Mouse (Mus musculus) brown adipose tissue, adult 24 weeks (tissue): ENCODE results near the gene C6. TPM values are rescaled to one million over a fixed set of nuclear protein-coding genes. Genes with fewer than 3 reads are reported as not detected.

Source experiments
- H3K27ac ChIP-seq: fragments of 200-500 bp; replicated peaks from 2 replicates; pipeline ENCODE4 v1.5.1; 2012; ENCODE audit warnings: low read depth, mild to moderate bottlenecking, low read length
- H3K4me1 ChIP-seq: fragments of 200-500 bp; 2 replicates; pipeline ENCODE4 v1.6.1; 2012; ENCODE audit warnings: low read length, mixed read lengths; ENCODE audit not compliant: control insufficient read depth, insufficient read depth, insufficient read length
- H3K4me3 ChIP-seq: fragments of 200-500 bp; 2 replicates; pipeline ENCODE4 v1.5.1; 2012; ENCODE audit warnings: low read depth, mild to moderate bottlenecking, low read length, moderate library complexity; ENCODE audit not compliant: insufficient read depth
- polyA plus RNA-seq: library from polyadenylated mRNA; stranded (reverse); fragments of >200 nt; gene quantifications from 2 replicates; pipeline ENCODE4 v1.2.4, GENCODE M21; 2012; ENCODE audit not compliant: missing spikeins, insufficient read depth, insufficient read length

C6 gene
- polyA plus RNA-seq: 0.71 TPM in 1 of 2 replicates, not detected in the other

GRCm38 (mm10) chr15:4726830-4727310 is at the start of gene C6:
C6 (plus strand) TSS chr15:4727175.
- H3K27ac ChIP-seq: no peak within 1 kb of the TSS
- H3K4me1 ChIP-seq: no peaks in the 10 kb centered on the region
- no peak within 1 kb of the TSS for H3K4me3 ChIP-seq

DNA sequence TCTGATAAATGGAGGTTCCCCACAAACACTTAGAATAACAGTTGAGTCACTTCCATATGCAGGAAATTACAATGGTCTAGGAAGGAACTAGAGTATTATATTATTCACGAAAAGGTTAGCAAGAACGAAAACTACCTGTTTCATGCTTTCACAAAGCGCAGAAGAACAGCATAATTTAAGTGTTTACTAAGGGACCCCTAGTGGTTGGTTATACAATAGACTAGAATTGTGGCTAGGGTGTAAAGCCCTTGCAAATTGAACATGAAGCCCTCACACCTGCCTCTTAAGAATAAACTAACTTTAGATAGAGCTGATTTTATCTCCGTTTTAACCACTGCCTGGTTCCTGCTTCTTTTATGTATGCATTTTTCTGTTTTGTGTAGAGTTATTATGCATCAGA is 29.4 kb upstream of the C6 start:
- Histone ChIP-seq H3K4me1 (no peaks in the 10 kb centered on the region), H3K4me3 (no peak overlapping the region), H3K27ac (no peak overlapping the region)

DNA sequence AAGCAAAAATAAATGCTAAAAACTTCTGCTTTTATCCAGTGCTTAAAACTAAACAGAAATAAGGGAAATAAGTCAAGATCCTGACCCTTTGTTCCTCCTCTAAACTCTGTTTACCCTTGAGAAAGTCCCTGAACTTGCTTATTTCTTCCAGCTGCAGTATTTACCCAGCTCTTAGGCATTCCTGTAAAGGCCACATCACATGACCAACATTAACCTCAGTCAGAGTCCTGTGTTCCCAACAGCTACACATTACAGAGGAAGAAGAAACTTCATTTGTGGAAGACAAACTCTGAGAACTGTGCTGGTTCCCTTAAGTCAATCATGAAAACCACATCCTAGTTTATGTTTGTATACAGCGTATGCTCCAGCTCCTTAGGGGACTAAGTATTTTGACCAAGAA is 7.2 kb downstream of the C6 start:
- Histone ChIP-seq H3K4me1 (no peaks in the 10 kb centered on the region), H3K27ac (no peak overlapping the region), H3K4me3 (no peak overlapping the region)

DNA sequence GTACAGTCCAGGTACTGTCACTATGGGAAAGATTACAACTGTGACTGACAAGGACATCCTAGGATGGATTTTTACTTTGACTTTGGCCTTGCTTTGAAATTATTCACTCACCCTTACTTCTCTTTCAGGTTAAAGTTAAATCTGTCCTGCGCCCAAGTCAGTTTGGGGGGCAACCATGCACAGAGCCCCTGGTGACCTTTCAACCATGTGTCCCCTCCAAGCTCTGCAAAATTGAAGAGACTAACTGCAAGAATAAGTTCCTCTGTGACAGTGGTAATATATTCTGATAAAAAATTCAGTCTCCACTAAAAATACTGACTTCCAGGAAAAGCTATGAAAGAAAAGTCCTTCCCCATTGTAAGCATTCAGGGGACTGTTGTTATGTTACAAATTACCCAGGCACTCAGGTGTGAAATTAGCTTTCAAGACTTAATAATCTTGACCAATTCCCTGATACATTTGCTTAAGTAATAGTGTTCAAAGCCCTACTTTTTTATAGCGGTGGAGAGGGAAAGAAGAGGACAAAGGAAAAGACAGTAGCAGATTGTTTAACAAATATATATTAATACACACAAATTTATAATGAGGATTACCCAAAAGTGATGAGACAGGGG is 8.1 kb downstream of the C6 start:
- Histone ChIP-seq H3K4me3 (no peak overlapping the region), H3K4me1 (no peaks in the 10 kb centered on the region), H3K27ac (no peak overlapping the region)

DNA sequence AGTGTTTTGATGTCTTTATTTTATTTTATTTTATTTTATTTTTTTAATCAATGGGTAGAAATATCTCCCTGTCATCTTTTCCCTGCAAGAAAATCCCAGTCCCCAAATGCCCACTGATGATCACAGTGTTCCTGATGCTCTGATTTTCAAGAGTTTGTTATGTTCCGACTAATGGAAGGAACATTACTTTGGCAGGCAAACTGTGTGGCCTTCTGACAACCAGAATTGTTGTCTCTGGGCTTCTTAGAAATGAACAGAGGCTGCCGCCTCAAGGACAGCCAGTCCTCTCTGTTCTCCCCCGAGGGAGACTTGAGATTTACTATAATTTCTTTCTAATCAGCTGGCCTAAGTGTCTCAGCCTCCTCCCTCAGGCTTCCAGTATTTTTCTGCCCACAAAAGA is 20.7 kb downstream of the C6 start:
- Histone ChIP-seq H3K4me1 (no peaks in the 10 kb centered on the region), H3K27ac (no peak overlapping the region), H3K4me3 (no peak overlapping the region)

GRCm38 (mm10) chr15:4790378-4790777 is 63.4 kb downstream of the C6 start:
- H3K27ac ChIP-seq: no peak overlapping the region
- no peaks in the 10 kb centered on the region for H3K4me1 ChIP-seq
- no peak overlapping the region for H3K4me3 ChIP-seq

DNA sequence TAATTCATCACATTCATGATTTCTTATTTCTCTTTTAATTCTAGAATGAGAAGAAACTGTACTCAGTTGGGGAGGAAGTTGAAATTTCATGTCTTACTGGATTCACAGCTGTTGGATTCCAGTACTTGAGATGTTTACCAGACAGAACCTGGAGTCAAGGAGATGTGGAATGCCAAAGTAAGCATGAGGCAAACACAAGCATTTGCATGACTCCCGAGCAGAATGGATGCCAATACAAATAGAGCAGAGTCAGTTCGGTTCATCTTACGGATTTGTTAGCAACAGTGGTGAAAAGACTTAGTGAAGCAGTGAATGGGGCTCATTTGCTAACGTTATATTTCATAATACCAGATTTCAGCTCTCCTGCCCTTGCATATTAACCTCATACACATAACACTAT is 69.9 kb downstream of the C6 start:
- H3K27ac ChIP-seq: no peak overlapping the region
- no peaks in the 10 kb centered on the region for H3K4me1 ChIP-seq
- H3K4me3 ChIP-seq: no peak overlapping the region

- Histone ChIP-seq H3K4me1 (no peaks in the 10 kb centered on the region), H3K27ac (no peak overlapping the region), H3K4me3 (no peak overlapping the region)
Measured at GRCm38 (mm10) chr15:4804256-4804655, 77.3 kb downstream of the C6 start.

DNA sequence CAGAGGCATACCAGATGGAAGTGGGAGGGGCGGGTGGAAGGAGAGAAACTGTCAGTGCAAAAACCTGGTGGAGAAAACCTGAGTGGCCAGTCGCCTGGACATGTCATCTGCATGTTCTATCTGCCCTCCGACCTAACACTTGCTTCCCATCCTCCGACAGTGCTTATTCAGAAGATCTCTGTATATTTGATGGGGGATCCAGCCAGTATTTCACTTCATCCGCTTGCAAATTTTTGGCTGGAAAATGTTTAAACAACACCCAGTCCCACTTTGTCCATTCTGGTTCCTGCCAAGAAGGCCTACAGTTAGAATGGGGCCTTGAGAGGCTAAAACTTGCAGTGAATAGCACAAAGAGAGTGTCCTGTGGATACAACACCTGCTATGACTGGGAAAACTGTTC is 81.2 kb downstream of the C6 start:
- Histone ChIP-seq H3K4me1 (no peaks in the 10 kb centered on the region), H3K27ac (no peak overlapping the region), H3K4me3 (no peak overlapping the region)

- Histone ChIP-seq H3K27ac (no peak overlapping the region), H3K4me1 (no peaks in the 10 kb centered on the region), H3K4me3 (no peak overlapping the region)
Measured at GRCm38 (mm10) chr15:4814976-4815375, 88.0 kb downstream of the C6 start.

DNA sequence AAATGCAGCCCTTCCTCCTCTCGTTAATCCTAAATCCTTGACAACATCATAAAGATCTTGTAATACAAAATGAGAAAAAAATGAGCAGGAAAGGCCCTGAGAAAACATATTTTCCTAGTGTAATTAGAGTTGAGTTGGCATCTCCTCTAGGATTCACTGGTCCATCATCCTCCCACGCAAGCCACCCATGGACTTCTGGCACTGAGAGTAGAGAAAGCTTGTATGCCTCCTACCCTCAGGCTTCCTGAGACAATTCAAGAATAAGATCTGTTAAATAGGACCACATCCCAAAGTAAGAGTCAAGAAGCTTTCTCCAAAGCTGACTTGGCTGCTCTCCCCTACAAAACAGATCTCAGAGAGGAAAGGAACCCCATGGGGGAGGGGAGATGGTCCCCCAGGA is 88.7 kb downstream of the C6 start:
- H3K4me1 ChIP-seq: no peaks in the 10 kb centered on the region
- H3K27ac ChIP-seq: no peak overlapping the region
- no peak overlapping the region for H3K4me3 ChIP-seq

- H3K4me1 ChIP-seq: no peaks in the 10 kb centered on the region
- H3K4me3 ChIP-seq: 0 out of 2 replicates have a peak overlapping the region, but pooled peaks have one; percentile 37
- H3K27ac ChIP-seq: peak overlapping the region; percentile 69; the same call in 1 of the 2 replicates
Measured at GRCm38 (mm10) chr15:4816752-4817493, 89.9 kb downstream of the C6 start.

GRCm38 (mm10) chr15:4818437-4818836 is 91.5 kb downstream of the C6 start:
- H3K27ac ChIP-seq: no peak overlapping the region
- H3K4me3 ChIP-seq: no peak overlapping the region
- H3K4me1 ChIP-seq: no peaks in the 10 kb centered on the region

GRCm38 (mm10) chr15:4821161-4821560 is 94.2 kb downstream of the C6 start:
- Histone ChIP-seq H3K4me3 (no peak overlapping the region), H3K4me1 (no peaks in the 10 kb centered on the region), H3K27ac (no peak overlapping the region)

DNA sequence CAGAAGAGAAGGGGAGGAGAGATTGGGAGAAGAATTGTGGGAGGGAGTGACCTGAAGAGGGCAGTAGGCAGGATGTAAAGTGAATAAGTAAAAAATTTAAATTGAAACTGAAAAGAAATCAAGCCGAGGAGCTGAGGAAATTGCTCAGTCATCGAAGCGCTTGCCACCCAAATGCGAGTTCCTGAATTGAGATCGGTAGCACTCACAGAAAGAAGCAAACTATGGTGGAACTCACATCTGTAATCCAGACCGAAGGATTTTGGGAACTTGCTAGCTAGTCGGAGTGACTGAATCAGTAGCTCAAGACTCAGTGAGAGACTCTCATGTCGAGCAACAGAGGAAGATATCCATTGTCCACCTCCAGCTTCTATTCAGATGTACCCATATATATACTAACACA is 94.8 kb downstream of the C6 start:
- H3K4me1 ChIP-seq: no peaks in the 10 kb centered on the region
- no peak overlapping the region for H3K27ac ChIP-seq
- no peak overlapping the region for H3K4me3 ChIP-seq

DNA sequence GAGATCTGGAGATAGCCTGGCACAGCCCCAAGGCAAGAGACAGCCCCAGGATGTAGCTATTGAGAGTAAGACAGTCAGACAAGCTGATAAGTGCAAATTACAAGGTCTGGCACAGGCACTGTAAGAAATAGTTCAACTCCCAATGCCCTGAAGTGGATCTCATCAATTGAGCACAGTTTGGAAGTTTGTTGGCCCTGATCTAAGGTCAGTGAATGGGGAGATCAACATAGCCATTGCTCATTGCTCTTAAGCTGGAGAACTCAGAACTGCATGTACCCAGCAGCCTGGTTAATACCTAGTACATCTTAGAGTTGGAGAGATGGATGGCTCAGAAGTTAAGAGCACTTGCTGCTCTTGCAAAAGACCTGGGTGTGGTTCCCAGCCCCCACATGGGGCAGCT is 100.8 kb downstream of the C6 start:
- Histone ChIP-seq H3K4me3 (no peak overlapping the region), H3K4me1 (no peaks in the 10 kb centered on the region), H3K27ac (no peak overlapping the region)
